Mouse (Mus musculus): ENCODE data around the gene Pafah1b1. TPM values are rescaled to one million over a fixed set of nuclear protein-coding genes. Genes with fewer than 3 reads are reported as not detected.
A peak's percentile ranks its signal among the peaks of the same experiment; 100 is the strongest.

The Pafah1b1 gene
- polyA plus RNA-seq, 1 experiment from 2014 or later = 77.7 TPM

DNA sequence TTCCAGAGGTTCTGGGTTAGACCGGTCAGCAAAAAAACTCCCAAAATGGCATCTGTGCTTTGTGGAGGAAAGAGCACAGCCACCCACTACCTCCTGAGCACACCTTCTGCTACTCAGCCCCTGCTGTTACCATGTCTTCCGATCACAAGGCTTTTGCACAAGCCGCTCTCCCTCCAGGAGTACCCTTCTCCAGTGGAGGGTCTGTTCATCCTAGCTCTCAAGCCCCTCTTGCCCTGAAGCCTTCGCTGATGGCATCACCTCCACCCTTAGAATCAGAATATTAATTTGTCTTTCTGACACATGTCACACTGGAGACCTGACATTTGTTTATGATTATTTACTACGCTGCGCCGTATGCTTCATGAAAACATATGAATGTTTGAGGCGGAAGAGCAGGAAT is 87.0 kb downstream of the Pafah1b1 start:
- Histone ChIP-seq H3K27ac (ENCODE audit: low read length) (no peak overlapping the region; the same call in 1 of the 2 replicates), H3K4me1 (ENCODE audit: control insufficient read depth, insufficient read depth, low read length) (peaks cover 20% of the 10 kb centered on the region; the same call in 1 of the 2 replicates), H3K4me2 (replicated peaks; ENCODE audit: low read depth, low read length) (peak overlapping the region; percentile 81), H3K36me3 (ENCODE audit: control insufficient read depth, insufficient read depth, low read length) (no peaks in the 10 kb centered on the region), H3K9ac (replicated peaks; ENCODE audit: low read depth, low read length) (peak overlapping the region; percentile 66; the same call in 1 of the 2 replicates), H3K9me3 (ENCODE audit: control insufficient read depth, low read depth, low read length) (no peaks in the 10 kb centered on the region), H3K27me3 (ENCODE audit: control insufficient read depth, insufficient read depth, low read length) (no peaks in the 10 kb centered on the region), H3K4me3 (ENCODE audit: low read depth, low read length) (peak overlapping the region; percentile 70)
- ATAC-seq (ENCODE audit: insufficient number of reproducible peaks, insufficient read depth, low FRiP score, low read depth) = no peak
- WGBS = 17% methylated on average over 8 of the region's 8 CpGs

DNA sequence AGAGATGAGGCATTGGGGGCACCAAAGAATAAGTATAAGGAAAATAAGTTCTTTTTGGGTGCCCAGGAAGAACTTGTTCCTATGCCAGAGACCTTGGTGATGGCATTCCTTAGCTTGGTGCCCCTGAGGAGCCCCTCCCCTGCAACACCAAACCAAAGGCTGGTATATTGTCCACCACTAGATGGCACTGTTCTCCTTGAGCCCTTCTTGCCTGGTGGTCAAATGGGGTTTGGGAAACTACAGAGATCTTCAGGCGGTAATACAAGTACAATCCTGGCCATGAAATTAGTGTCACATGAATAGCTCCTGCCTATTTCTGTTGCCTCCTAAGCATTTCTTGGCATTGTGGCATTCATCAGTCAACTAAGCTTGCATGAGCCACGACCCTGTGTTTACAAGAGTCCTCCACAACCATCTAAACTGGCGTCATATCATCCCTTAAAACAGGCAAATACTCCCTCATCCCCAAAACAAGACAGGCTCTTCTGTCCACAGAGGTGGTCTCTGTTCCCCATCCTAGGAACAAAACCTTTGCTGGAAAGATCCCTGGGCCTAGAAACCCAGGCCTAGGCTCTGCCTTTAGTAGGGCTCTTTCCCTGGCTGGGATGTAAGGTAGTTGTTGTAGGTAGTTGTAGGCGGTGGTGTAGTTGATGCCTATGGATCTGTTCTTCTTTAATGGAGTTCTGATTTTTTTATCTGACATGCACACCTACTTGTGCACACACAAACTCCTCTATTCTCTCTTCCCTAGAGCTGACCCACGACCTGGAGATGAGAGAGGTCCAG is 89.8 kb downstream of the Pafah1b1 start:
- no peak for ATAC-seq (ENCODE audit: insufficient number of reproducible peaks, insufficient read depth, low FRiP score, low read depth)
- Histone ChIP-seq H3K36me3 (ENCODE audit: control insufficient read depth, insufficient read depth, low read length) (no peaks in the 10 kb centered on the region), H3K4me2 (replicated peaks; ENCODE audit: low read depth, low read length) (no peak overlapping the region), H3K9ac (replicated peaks; ENCODE audit: low read depth, low read length) (no peak overlapping the region), H3K27ac (ENCODE audit: low read length) (no peak overlapping the region), H3K4me3 (ENCODE audit: low read depth, low read length) (no peak overlapping the region), H3K27me3 (ENCODE audit: control insufficient read depth, insufficient read depth, low read length) (no peaks in the 10 kb centered on the region), H3K9me3 (ENCODE audit: control insufficient read depth, low read depth, low read length) (no peaks in the 10 kb centered on the region), H3K4me1 (ENCODE audit: control insufficient read depth, insufficient read depth, low read length) (peaks cover 17% of the 10 kb centered on the region; the same call in 1 of the 2 replicates)
- WGBS = 65% methylated on average over 5 of the region's 5 CpGs

DNA sequence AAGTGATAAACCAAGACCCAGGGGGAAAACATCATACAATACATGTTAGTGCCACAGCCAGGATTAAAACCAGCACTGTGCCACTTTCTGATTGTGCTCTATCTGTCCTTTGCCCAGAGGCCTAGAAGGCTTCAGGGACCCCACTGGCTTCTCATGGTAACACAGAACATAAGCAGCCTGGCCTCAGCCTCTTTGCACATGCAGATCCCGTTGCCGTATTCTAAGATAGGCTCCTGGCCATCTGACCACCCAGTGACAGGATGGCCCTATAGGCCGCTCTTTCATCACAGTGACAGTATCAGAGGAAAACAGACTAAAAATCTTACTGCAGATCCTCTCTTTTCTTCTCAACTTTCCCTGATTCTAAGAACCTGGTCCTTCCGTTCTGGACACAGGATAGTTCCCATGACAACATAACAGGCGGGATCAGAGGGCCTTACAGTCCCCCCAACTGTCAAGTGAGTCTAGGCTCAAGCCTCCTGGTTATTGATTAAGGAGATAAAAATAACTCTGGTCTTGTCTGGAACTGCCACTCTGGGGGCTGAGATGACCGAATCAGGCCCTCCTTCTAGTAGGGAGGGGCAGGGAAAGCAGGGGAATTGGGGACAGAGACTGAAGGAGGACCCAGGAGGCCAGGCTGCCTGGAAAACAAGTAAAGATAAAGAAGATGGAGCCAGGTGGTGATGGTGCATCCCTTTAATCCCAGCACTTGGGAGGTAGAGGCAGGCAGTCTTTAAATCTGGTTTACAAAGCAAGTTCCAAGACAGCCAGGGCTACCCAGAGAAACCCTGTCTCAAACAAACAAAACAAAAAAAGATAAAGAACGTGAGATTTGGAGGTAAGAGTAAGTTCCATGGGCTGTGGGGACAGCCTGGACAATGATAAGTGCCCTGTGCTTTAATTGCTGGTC is 92.3 kb downstream of the Pafah1b1 start:
- WGBS = 62% methylated on average over 7 of the region's 7 CpGs
- H3K4me1 ChIP-seq (ENCODE audit: control insufficient read depth, insufficient read depth, low read length) = peaks cover under 1% of the 10 kb centered on the region; the same call in 1 of the 2 replicates
- ATAC-seq (ENCODE audit: insufficient number of reproducible peaks, insufficient read depth, low FRiP score, low read depth) = no peak
- no peak overlapping the region for H3K4me2 ChIP-seq (replicated peaks; ENCODE audit: low read depth, low read length)
- H3K9ac ChIP-seq (replicated peaks; ENCODE audit: low read depth, low read length) = no peak overlapping the region
- no peaks in the 10 kb centered on the region for H3K36me3 ChIP-seq (ENCODE audit: control insufficient read depth, insufficient read depth, low read length)
- no peak overlapping the region for H3K4me3 ChIP-seq (ENCODE audit: low read depth, low read length)
- H3K27ac ChIP-seq (ENCODE audit: low read length) = no peak overlapping the region
- H3K27me3 ChIP-seq (ENCODE audit: control insufficient read depth, insufficient read depth, low read length) = no peaks in the 10 kb centered on the region
- no peaks in the 10 kb centered on the region for H3K9me3 ChIP-seq (ENCODE audit: control insufficient read depth, low read depth, low read length)

DNA sequence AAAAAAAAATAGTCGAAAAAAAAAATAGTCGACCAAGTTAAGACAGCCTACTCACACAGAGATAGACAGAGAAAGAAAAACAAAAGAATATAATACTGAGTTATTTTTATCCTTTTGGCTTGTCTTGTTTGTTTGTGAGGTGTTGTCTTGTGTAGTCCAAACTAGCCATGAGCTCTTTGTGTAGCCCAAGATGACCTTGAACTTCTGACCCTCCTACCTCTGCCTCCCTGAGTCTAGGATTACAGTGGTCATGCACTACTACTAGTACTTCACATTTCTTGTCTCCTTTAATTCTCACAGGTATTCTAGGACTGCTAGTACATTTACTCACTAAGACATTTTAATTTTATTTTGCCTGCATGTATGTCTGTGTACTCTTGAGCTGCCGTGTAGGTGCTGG is 97.0 kb downstream of the Pafah1b1 start:
- Histone ChIP-seq H3K9ac (replicated peaks; ENCODE audit: low read depth, low read length) (no peak overlapping the region), H3K4me3 (ENCODE audit: low read depth, low read length) (no peak overlapping the region), H3K27me3 (ENCODE audit: control insufficient read depth, insufficient read depth, low read length) (no peaks in the 10 kb centered on the region), H3K36me3 (ENCODE audit: control insufficient read depth, insufficient read depth, low read length) (no peaks in the 10 kb centered on the region), H3K4me2 (replicated peaks; ENCODE audit: low read depth, low read length) (no peak overlapping the region), H3K9me3 (ENCODE audit: control insufficient read depth, low read depth, low read length) (no peaks in the 10 kb centered on the region), H3K4me1 (ENCODE audit: control insufficient read depth, insufficient read depth, low read length) (no peaks in the 10 kb centered on the region), H3K27ac (ENCODE audit: low read length) (no peak overlapping the region)
- 79% methylated on average over 3 of the region's 3 CpGs for WGBS
- no peak for ATAC-seq (ENCODE audit: insufficient number of reproducible peaks, insufficient read depth, low FRiP score, low read depth)

DNA sequence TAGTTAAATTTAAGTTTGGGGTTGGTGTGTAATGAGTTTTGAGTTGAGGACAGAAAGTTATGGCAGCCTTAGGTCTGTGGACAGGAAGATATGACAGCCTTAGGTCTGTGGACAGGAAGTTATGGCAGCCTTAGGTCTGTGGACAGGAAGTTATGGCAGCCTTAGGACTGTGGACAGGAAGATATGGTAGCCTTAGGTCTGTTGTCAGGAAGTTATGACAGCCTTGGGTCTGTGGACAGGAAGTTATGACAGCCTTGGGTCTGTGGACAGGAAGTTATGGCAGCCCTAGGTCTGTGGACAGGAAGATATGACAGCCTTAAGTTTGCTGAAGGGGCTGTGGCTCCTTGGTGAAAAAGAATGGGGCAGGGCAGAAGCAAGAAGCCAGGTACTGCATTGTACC is 99.1 kb downstream of the Pafah1b1 start:
- H3K4me2 ChIP-seq (replicated peaks; ENCODE audit: low read depth, low read length) = no peak overlapping the region
- H3K27ac ChIP-seq (ENCODE audit: low read length) = no peak overlapping the region
- no peak for ATAC-seq (ENCODE audit: insufficient number of reproducible peaks, insufficient read depth, low FRiP score, low read depth)
- no peaks in the 10 kb centered on the region for H3K36me3 ChIP-seq (ENCODE audit: control insufficient read depth, insufficient read depth, low read length)
- no peak overlapping the region for H3K9ac ChIP-seq (replicated peaks; ENCODE audit: low read depth, low read length)
- no peak overlapping the region for H3K4me3 ChIP-seq (ENCODE audit: low read depth, low read length)
- no peaks in the 10 kb centered on the region for H3K9me3 ChIP-seq (ENCODE audit: control insufficient read depth, low read depth, low read length)
- H3K27me3 ChIP-seq (ENCODE audit: control insufficient read depth, insufficient read depth, low read length) = peaks cover 3% of the 10 kb centered on the region; the same call in 1 of the 2 replicates
- H3K4me1 ChIP-seq (ENCODE audit: control insufficient read depth, insufficient read depth, low read length) = no peaks in the 10 kb centered on the region

Other genes with a start within 250 kb of the Pafah1b1 start
- 5.6 and 6.6 TPM in 2 replicates for gene Rap1gap2, start 113.8 kb downstream of the Pafah1b1 start, polyA plus RNA-seq (2014; fragmentation: Nextera tagmentation; extraction: Ambion mirVana)
- 0.61 and 0.86 TPM in 2 replicates for gene Ccdc92b, start 105.1 kb downstream of the Pafah1b1 start, polyA plus RNA-seq (2014; fragmentation: Nextera tagmentation; extraction: Ambion mirVana)
- 24.0 and 24.4 TPM in 2 replicates for gene Cluh, start 75.2 kb downstream of the Pafah1b1 start, polyA plus RNA-seq (2014; fragmentation: Nextera tagmentation; extraction: Ambion mirVana)
- gene Mettl16, start 46.2 kb upstream of the Pafah1b1 start, polyA plus RNA-seq (2014; fragmentation: Nextera tagmentation; extraction: Ambion mirVana) = 33.5 TPM in 2 replicates
- 4.3 and 5.3 TPM in 2 replicates for gene Mnt, start 106.2 kb upstream of the Pafah1b1 start, polyA plus RNA-seq (2014; fragmentation: Nextera tagmentation; extraction: Ambion mirVana)
- 6.9 and 8.7 TPM in 2 replicates for gene Sgsm2, start 172.4 kb upstream of the Pafah1b1 start, polyA plus RNA-seq (2014; fragmentation: Nextera tagmentation; extraction: Ambion mirVana)
- 50.5 and 56.6 TPM in 2 replicates for gene Tsr1, start 173.4 kb upstream of the Pafah1b1 start, polyA plus RNA-seq (2014; fragmentation: Nextera tagmentation; extraction: Ambion mirVana)
- 18.7 and 19.9 TPM in 2 replicates for gene Smg6, start 201.2 kb upstream of the Pafah1b1 start, polyA plus RNA-seq (2014; fragmentation: Nextera tagmentation; extraction: Ambion mirVana)
- gene Srr, start 201.3 kb upstream of the Pafah1b1 start, polyA plus RNA-seq (2014; fragmentation: Nextera tagmentation; extraction: Ambion mirVana) = 20.2 and 23.8 TPM in 2 replicates

Measured in stomach, embryonic 14.5 days (tissue).